Mouse (Mus musculus): Measurements from ENCODE around the gene Hist1h2be. TPM values are rescaled to one million over a fixed set of nuclear protein-coding genes. Genes with fewer than 3 reads are reported as not detected.
A peak's percentile ranks its signal among the peaks of the same experiment; 100 is the strongest.
"Not testable (repeated sequence)": the region's sequence is repeated elsewhere in the genome, so short reads cannot be mapped to it uniquely, and the experiment has no call there.

Gene Hist1h2be
- polyA plus RNA-seq, 1 experiment, result 2.7 TPM

DNA sequence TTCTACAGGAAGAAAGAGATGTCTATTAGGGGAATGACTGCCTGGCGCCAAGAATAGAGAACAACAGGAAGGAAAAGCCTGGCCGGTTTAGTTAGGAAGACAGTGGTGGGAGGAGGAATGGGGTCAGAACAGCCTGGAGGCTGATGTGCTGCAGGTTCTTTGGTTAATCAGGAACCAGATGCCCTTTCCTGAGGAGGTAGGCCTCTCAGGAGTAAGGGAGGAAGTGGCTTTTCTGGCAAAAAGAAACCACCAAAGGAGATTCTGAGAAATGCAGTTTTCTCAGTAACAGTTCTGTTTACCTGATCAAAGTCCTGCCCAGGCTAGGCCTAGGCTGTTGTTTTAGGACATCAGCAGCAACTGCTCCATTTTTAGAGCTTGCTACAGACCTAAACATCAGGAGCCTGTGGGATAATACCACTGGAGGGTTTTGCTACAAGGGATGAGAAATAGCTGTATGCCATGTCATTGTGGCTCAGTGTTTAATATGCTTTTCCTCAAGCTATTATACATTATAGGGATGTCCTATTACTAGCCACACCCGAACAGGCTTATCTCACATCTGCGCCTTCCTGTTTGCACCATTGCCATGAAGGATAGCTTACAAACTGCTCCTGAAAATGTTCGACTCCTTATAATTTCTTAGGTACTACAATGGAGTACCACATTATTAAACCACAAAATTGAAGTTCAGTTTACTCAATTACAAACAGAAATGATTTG is 27.7 kb downstream of the Hist1h2be start:
- Histone ChIP-seq H3K4me1 (ENCODE audit: control insufficient read depth, insufficient read depth, low read length) (peaks cover 5% of the 10 kb centered on the region), H3K4me3 (replicated peaks; ENCODE audit: extremely low read depth, low read depth, low read length) (no peak overlapping the region)
- no peak for TF ChIP-seq CTCF (IDR thresholded peaks at IDR 0.05; ENCODE audit: insufficient read depth, low read length)
- no peak for TF ChIP-seq POLR2A (IDR thresholded peaks at IDR 0.05; ENCODE audit: borderline replicate concordance, extremely low read depth, low read depth, low read length)
- WGBS, result 40% methylated on average over 5 of the region's 5 CpGs
- DNase-seq, result no peak

DNA sequence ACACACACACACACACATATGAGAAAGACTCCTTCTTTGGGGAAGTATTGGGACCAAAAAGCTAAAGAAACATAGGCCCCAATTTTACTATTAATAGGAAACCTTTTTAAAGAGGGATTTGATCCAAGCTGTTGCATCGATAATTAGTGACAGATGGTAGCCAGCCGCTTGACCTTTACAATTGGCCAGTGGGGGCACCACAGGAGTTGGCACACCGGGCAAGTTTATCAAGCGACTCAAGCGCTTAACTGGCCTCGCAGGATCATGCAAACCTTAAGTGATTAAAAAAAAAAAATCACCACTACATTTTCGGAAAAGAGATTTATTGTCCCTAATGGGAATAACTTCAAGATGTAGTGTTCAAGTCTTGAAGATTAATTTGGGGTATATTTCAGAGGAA is 28.3 kb downstream of the Hist1h2be start:
- WGBS, result 52% methylated on average over 7 of the region's 7 CpGs
- DNase-seq, result no peak
- Histone ChIP-seq H3K4me1 (ENCODE audit: control insufficient read depth, insufficient read depth, low read length) (peaks cover 5% of the 10 kb centered on the region; the same call in 1 of the 2 replicates), H3K4me3 (replicated peaks; ENCODE audit: extremely low read depth, low read depth, low read length) (no peak overlapping the region)
- TF ChIP-seq CTCF (IDR thresholded peaks at IDR 0.05; ENCODE audit: insufficient read depth, low read length), result no peak
- TF ChIP-seq POLR2A (IDR thresholded peaks at IDR 0.05; ENCODE audit: borderline replicate concordance, extremely low read depth, low read depth, low read length), result no peak

DNA sequence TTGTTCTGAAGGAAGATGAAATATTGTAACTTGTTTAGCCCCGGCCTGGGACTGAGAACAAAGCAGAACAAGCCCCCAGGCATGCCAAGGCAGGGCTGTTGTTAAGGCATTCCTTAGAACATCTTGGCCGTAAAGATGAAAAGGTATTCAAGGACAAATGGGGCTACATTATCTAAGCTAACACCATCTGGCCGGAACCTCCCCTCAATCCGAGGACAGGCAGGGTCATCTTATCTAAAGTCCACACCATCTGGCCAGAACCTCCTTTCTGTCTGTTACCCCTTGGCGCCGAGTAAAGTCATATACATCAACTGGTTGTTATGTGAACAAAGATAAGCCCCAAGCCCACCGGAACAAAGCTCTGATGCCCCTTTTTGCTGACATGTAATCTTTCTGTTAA is 29.0 kb downstream of the Hist1h2be start:
- 85% methylated on average over 7 of the region's 7 CpGs for WGBS
- not testable (repeated sequence) for DNase-seq; H3K4me3 ChIP-seq (replicated peaks; ENCODE audit: extremely low read depth, low read depth, low read length)

DNA sequence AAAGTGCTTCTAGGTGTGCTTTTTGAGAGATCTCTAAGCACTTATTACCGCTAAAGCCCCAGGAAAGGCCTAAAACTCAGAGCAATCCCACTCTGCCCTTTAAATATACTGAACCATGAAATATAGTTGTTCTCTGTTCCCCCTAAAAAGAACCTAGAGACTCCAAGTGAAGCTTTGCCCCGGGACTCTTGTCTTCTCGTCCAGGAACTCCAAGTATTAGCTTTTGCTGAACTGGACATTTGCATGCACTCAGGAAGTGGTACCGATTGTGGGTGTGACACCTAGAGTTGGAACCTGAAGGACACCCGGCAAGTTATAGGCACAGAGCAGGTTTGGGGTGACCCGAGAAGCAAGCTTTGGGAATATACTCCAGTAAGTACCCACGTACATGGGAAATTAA is 29.7 kb downstream of the Hist1h2be start:
- WGBS, result 87% methylated on average over 7 of the region's 7 CpGs
- TF ChIP-seq POLR2A (IDR thresholded peaks at IDR 0.05; ENCODE audit: borderline replicate concordance, extremely low read depth, low read depth, low read length), result no peak
- no peak for TF ChIP-seq CTCF (IDR thresholded peaks at IDR 0.05; ENCODE audit: insufficient read depth, low read length)
- DNase-seq, result no peak
- Histone ChIP-seq H3K4me3 (replicated peaks; ENCODE audit: extremely low read depth, low read depth, low read length) (no peak overlapping the region), H3K4me1 (ENCODE audit: control insufficient read depth, insufficient read depth, low read length) (peaks cover 5% of the 10 kb centered on the region; the same call in 1 of the 2 replicates)

More for the DNA sequence above, 29.0 kb downstream of the Hist1h2be start:
- H3K4me1 ChIP-seq (ENCODE audit: control insufficient read depth, insufficient read depth, low read length), result not testable (repeated sequence)

DNA sequence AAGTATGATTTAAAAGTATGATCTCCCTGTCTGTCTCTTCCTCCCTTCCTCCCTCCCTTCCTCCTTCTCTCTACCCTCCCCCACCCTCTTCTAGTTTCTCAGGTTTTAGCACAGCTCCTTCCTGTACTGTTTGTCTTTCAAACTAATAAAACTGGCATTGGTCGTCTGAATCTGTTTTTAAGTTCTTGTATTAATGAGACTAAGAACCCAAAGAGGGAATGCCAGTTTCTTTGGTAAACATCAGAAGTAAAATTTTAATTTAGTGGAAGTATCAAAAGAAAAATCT is 34.0 kb downstream of the Hist1h2be start:
- no peak overlapping the region for H3K4me3 ChIP-seq (replicated peaks; ENCODE audit: extremely low read depth, low read depth, low read length)
- 0% methylated on average over 1 of the region's 1 CpGs for WGBS
- DNase-seq, result no peak
- peaks cover 2% of the 10 kb centered on the region; the same call in 1 of the 2 replicates for H3K4me1 ChIP-seq (ENCODE audit: control insufficient read depth, insufficient read depth, low read length)
- TF ChIP-seq CTCF (IDR thresholded peaks at IDR 0.05; ENCODE audit: insufficient read depth, low read length) (no peak), POLR2A (IDR thresholded peaks at IDR 0.05; ENCODE audit: borderline replicate concordance, extremely low read depth, low read depth, low read length) (no peak)

DNA sequence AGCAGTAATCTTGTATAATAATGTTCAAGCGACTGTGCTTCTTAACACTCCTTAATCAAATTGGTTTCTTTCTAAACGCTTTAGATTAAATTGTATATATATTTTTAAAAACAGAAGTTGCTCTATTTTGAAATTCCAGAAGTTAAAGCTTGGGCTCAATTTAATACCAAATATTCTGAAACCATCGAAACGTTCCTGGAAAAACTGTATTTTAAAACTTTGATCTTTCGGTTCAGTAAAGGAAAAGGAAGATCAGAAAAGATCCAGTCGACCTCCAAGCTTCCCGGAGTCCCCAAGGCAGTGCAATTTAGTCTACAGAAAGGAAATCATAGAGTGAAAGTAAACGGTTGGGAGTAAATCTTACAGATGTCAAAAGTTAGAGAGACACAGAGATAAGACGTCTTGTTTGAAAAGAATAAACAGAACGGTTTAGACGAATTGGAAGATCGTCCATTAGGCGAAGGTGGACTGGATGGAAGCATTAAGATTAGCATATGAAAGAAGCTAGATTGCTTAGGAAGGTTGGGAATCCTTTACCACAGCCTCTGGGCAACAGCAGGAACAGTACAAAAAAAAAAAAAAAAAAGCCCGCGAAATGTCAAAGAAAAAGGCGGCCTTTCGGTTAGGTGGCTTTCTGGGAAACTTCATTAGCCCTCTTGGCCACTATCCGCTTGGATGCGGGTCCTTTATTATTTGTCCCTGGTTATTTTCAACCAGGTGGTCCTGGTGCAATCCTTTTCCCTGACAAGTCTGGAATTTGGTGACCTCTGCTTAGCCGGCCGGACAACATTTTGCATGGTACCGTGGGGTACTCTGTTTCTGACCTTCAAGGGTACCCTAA is 34.6 kb downstream of the Hist1h2be start:
- Histone ChIP-seq H3K4me1 (ENCODE audit: control insufficient read depth, insufficient read depth, low read length) (peaks cover 2% of the 10 kb centered on the region; the same call in 1 of the 2 replicates), H3K4me3 (replicated peaks; ENCODE audit: extremely low read depth, low read depth, low read length) (peak overlapping the region; percentile 64)
- peak; percentile 16 for DNase-seq
- TF ChIP-seq CTCF (IDR thresholded peaks at IDR 0.05; ENCODE audit: insufficient read depth, low read length) (no peak), POLR2A (IDR thresholded peaks at IDR 0.05; ENCODE audit: borderline replicate concordance, extremely low read depth, low read depth, low read length) (no peak)
- 2% methylated on average over 22 of the region's 22 CpGs for WGBS

DNA sequence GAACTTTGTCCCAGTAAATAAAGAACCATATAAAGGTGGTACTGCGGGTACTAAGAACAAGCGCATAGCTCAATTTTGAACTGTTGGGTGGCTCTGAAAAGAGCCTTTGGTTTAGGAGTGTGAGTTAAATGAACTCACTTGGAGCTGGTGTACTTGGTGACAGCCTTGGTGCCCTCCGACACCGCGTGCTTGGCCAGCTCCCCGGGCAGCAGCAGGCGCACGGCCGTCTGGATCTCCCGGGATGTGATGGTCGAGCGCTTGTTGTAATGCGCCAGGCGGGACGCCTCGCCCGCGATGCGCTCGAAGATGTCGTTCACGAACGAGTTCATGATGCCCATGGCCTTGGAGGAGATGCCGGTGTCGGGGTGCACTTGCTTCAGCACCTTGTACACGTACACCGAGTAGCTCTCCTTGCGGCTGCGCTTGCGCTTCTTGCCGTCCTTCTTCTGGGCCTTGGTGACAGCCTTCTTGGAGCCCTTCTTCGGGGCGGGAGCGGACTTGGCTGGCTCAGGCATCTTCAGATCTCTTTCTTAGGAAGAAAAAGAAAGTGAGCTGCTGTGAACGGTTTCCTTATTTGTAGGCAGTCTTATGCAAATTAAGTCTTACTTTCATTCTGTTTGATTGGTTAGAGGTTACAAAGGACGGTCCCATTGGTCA is 35.4 kb downstream of the Hist1h2be start:
- peak overlapping the region; percentile 91 for H3K4me3 ChIP-seq (replicated peaks; ENCODE audit: extremely low read depth, low read depth, low read length)
- TF ChIP-seq POLR2A (IDR thresholded peaks at IDR 0.05; ENCODE audit: borderline replicate concordance, extremely low read depth, low read depth, low read length), result peak; percentile 97
- peak; percentile 63 for DNase-seq
- WGBS, result under 1% methylated on average over 34 of the region's 36 CpGs
- not testable (repeated sequence) for H3K4me1 ChIP-seq (ENCODE audit: control insufficient read depth, insufficient read depth, low read length)

DNA sequence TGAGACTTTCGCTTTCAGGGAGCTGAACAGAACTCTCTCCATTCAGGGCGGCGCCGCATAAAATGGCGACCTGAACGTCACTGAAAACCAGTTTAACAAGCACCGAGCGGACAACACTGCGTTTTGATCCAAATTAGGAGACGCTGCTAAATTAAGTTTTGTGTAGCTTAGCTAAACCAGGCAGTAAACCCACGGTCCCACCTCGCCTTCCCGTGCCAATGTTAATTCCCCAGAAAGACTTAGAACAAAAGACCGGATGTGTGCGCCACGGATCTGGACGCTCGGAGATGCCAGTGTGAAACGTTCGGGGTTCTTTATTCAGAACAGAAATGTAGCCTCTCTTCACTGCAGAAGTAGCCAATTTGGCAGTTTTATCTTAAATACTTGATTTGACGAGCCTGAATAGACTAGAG is 35.9 kb downstream of the Hist1h2be start:
- TF ChIP-seq POLR2A (IDR thresholded peaks at IDR 0.05; ENCODE audit: borderline replicate concordance, extremely low read depth, low read depth, low read length) (peak; percentile 59; the same call in 1 of the 2 replicates), CTCF (IDR thresholded peaks at IDR 0.05; ENCODE audit: insufficient read depth, low read length) (no peak)
- Histone ChIP-seq H3K4me1 (ENCODE audit: control insufficient read depth, insufficient read depth, low read length) (peaks cover 2% of the 10 kb centered on the region; the same call in 1 of the 2 replicates), H3K4me3 (replicated peaks; ENCODE audit: extremely low read depth, low read depth, low read length) (peak overlapping the region; percentile 91)
- whole genome bisulfite sequencing, result under 1% methylated on average over 21 of the region's 21 CpGs
- peak; percentile 78 for DNase-seq

DNA sequence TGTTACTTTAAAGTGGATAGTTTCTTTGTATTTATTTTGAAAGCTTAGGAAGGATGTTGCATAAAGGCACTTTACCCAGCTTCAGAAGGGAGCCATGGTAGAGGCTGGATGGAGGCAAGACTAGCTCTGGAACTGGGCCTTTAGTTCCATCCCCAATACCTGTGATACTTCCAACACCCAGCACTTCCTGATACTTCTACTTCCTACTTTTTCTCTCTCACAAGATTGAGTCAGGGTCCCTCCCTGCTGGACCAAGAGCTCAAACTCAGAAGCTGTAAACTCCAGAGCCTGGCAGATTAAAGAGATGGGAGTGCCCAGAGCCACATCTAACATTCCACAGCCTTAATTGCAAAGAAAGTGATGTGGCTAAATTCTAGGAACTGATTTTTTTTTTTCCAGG is 36.6 kb downstream of the Hist1h2be start:
- Histone ChIP-seq H3K4me1 (ENCODE audit: control insufficient read depth, insufficient read depth, low read length) (peaks cover 2% of the 10 kb centered on the region; the same call in 1 of the 2 replicates), H3K4me3 (replicated peaks; ENCODE audit: extremely low read depth, low read depth, low read length) (peak overlapping the region; percentile 11)
- DNase-seq, result peak; percentile 15
- TF ChIP-seq POLR2A (IDR thresholded peaks at IDR 0.05; ENCODE audit: borderline replicate concordance, extremely low read depth, low read depth, low read length), result no peak
- TF ChIP-seq CTCF (IDR thresholded peaks at IDR 0.05; ENCODE audit: insufficient read depth, low read length), result no peak

All from lung, adult 2 months (tissue).